Mouse (Mus musculus) forebrain, embryonic 11.5 days (tissue): ENCODE data around the gene Camk2g. TPM values are rescaled to one million over a fixed set of nuclear protein-coding genes. Genes with fewer than 3 reads are reported as not detected.

Experiments used
- ATAC-seq: fragments of 200-750 bp; cut with Nextera tagmentation; replicated peaks from 2 replicates; pipeline ENCODE4 v1.8.0; 2017; ENCODE audit warnings: moderate TSS enrichment; ENCODE audit not compliant: low FRiP score
- DNase-seq: peaks from one replicate; pipeline ENCODE4 v3.0.0-alpha.2; 2017; ENCODE audit warnings: low spot score
- H3K27ac ChIP-seq: fragments of 300-500 bp; sonication (generic); 2 replicates; pipeline ENCODE4 v1.5.1; 2014; ENCODE audit warnings: low read depth, low read length
- H3K27me3 ChIP-seq: fragments of 300-500 bp; sonication (generic); 2 replicates; pipeline ENCODE4 v1.6.1; 2014; ENCODE audit warnings: mild to moderate bottlenecking, low read length, mixed read lengths; ENCODE audit not compliant: control insufficient read depth, insufficient read depth
- H3K36me3 ChIP-seq: fragments of 300-500 bp; sonication (generic); 2 replicates; pipeline ENCODE4 v1.6.1; 2014; ENCODE audit warnings: mild to moderate bottlenecking, low read length, moderate library complexity, mixed read lengths; ENCODE audit not compliant: control insufficient read depth, insufficient read depth
- H3K4me1 ChIP-seq: fragments of 300-500 bp; sonication (generic); replicated peaks from 2 replicates; pipeline ENCODE4 v1.6.1; 2014; ENCODE audit warnings: low read length, mixed read lengths; ENCODE audit not compliant: control insufficient read depth, insufficient read depth
- H3K4me2 ChIP-seq: fragments of 300-500 bp; sonication (generic); 2 replicates; pipeline ENCODE4 v1.6.1; 2014; ENCODE audit warnings: low read depth, mild to moderate bottlenecking, low read length, moderate library complexity, mixed read lengths; ENCODE audit not compliant: severe bottlenecking
- H3K4me3 ChIP-seq: fragments of 300-500 bp; sonication (generic); 2 replicates; pipeline ENCODE4 v1.5.1; 2014; ENCODE audit warnings: low read depth, low read length
- H3K9ac ChIP-seq: fragments of 300-500 bp; sonication (generic); 2 replicates; pipeline ENCODE4 v1.6.1; 2014; ENCODE audit warnings: low read length
- H3K9me3 ChIP-seq: fragments of 300-500 bp; sonication (generic); 2 replicates; pipeline ENCODE4 v1.6.1; 2016; ENCODE audit warnings: low read length, mixed read lengths; ENCODE audit not compliant: control insufficient read depth
- WGBS: fragments of 180-500 bp; shearing (Covaris S2); extraction: QIAGEN DNeasy Blood & Tissue Kit; methylation state at CpG from one replicate; pipeline ENCODE4 v1.1.7; 2014; 5-methylcytosine and 5-hydroxymethylcytosine counted together
- polyA plus RNA-seq: library from polyadenylated mRNA; unstranded; fragments of >200 nt; fragmentation: Nextera tagmentation; extraction: Ambion mirVana; gene quantifications from 2 replicates; pipeline ENCODE4 v1.2.1, GENCODE M21; 2014

Gene Camk2g
- polyA plus RNA-seq, 1 experiment from 2014 or later: 46.8 TPM

DNA sequence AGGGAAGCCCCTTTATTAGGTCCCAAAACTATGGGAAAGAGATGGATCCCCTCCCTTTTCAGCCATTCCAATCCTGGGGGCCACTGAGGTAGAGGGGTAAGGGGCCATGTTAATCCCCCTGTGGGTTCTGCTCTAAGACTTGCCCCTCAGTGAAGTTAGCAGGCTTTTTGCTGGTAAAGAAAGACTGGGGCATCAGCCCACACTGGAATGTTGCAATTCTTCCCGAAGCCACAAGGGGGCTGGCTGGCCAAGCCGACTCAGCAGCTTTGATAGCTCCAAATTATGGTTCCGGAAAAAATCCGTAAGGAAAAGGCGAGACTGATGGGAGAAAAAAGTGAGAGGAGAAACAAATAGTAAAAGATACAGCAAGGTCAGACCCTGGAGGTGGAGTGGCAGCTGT is 69.8 kb downstream of the Camk2g start:
- H3K27ac ChIP-seq: no peak overlapping the region
- peaks cover 15% of the 10 kb centered on the region; the same call in 1 of the 2 replicates for H3K36me3 ChIP-seq
- no peak overlapping the region for H3K4me2 ChIP-seq
- no peak overlapping the region for H3K9ac ChIP-seq
- no peaks in the 10 kb centered on the region for H3K27me3 ChIP-seq
- H3K4me1 ChIP-seq: no peaks in the 10 kb centered on the region
- no peak overlapping the region for H3K4me3 ChIP-seq
- H3K9me3 ChIP-seq: no peaks in the 10 kb centered on the region
- DNase-seq (peak; percentile 77), ATAC-seq (no peak)
- WGBS: 43% methylated on average over 5 of the region's 5 CpGs

DNA sequence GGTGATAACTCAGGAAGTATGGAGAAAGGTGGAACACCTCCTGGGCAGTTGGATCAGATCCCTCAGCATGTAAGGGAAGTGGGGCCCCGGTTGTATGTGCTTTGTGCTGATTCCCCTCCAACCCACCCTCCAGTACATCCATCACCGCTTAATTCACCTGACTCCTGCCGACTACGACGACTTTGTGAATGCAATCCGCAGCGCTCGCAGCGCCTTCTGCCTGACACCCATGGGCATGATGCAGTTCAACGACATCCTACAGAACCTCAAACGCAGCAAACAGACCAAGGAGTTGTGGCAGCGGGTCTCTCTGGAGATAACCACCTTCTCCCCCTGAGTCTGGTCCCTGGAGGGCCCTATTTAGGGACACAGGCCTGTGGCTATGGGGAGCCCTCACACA is 70.9 kb downstream of the Camk2g start:
- no peaks in the 10 kb centered on the region for H3K27me3 ChIP-seq
- DNase-seq (no peak), ATAC-seq (no peak)
- H3K4me1 ChIP-seq: no peaks in the 10 kb centered on the region
- no peak overlapping the region for H3K4me2 ChIP-seq
- H3K9ac ChIP-seq: no peak overlapping the region
- 93% methylated on average over 12 of the region's 12 CpGs for WGBS
- H3K36me3 ChIP-seq: peaks cover 21% of the 10 kb centered on the region; the same call in 1 of the 2 replicates
- H3K27ac ChIP-seq: no peak overlapping the region
- H3K9me3 ChIP-seq: no peaks in the 10 kb centered on the region
- no peak overlapping the region for H3K4me3 ChIP-seq

DNA sequence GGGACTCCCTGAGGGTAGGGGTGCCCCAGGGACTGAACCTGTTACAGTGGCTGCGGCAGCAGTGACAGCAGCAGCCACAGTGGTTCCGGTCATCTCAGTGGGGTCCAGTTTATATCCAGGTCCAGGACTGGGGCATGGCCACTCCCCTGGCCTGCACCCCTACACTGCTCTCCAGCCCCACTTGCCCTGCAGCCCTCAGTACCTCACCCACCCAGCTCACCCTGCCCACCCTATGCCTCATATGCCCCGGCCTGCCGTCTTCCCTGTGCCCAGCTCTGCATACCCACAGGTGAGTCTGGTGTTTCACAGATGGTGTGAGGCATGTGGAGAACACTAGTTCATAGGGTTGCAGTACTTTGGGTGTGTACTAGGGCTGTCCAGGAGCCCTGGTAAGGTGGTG is 72.5 kb downstream of the Camk2g start:
- Histone ChIP-seq H3K9ac (no peak overlapping the region), H3K36me3 (peaks cover 17% of the 10 kb centered on the region; the same call in 1 of the 2 replicates), H3K4me1 (no peaks in the 10 kb centered on the region), H3K4me2 (no peak overlapping the region), H3K4me3 (no peak overlapping the region), H3K27me3 (no peaks in the 10 kb centered on the region), H3K27ac (no peak overlapping the region), H3K9me3 (no peaks in the 10 kb centered on the region)
- WGBS: 91% methylated on average over 4 of the region's 4 CpGs
- no peak for ATAC-seq
- DNase-seq: no peak

DNA sequence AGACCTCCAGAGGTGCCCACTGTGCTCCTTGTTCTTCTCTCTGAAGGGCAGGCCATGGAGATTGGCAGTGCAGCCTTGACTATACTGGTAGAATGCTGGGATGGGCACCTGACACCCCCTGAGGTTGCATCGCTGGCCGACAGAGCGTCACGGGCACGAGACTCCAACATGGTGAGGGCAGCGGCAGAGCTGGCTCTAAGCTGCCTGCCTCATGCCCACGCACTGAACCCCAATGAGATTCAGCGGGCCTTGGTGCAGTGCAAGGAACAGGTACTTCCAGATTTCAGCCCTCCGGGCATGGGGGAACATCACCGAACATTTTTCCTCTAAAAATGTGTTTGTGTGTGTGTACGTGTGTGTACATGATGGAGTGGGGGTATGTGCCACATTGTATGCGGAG is 74.1 kb downstream of the Camk2g start:
- Histone ChIP-seq H3K27ac (no peak overlapping the region), H3K9ac (no peak overlapping the region), H3K9me3 (no peaks in the 10 kb centered on the region), H3K4me3 (no peak overlapping the region), H3K4me1 (no peaks in the 10 kb centered on the region), H3K27me3 (no peaks in the 10 kb centered on the region), H3K4me2 (no peak overlapping the region), H3K36me3 (peaks cover 21% of the 10 kb centered on the region; the same call in 1 of the 2 replicates)
- DNase-seq (no peak), ATAC-seq (no peak)
- 89% methylated on average over 12 of the region's 12 CpGs for WGBS

DNA sequence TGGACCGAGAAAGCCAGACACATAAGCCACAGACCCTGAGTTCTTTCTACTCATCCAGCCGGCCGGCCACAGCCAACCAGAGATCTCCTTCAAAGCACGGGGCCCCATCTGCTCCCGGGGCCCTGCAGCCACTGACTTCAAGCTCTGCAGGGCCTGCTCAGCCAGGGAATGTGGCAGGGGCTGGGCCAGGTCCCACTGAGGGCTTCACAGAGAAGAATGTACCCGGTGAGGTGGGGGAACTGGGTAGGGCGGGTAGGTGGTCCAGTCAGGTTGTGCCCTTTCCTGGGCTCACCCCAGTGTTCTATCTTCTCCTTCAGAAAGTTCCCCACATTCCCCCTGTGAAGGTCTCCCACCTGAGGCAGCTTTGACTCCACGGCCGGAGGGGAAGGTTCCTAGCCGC is 75.4 kb downstream of the Camk2g start:
- Histone ChIP-seq H3K9me3 (no peaks in the 10 kb centered on the region), H3K36me3 (peaks cover 24% of the 10 kb centered on the region), H3K4me2 (no peak overlapping the region), H3K27ac (no peak overlapping the region), H3K4me1 (no peaks in the 10 kb centered on the region), H3K4me3 (no peak overlapping the region), H3K27me3 (no peaks in the 10 kb centered on the region), H3K9ac (no peak overlapping the region)
- DNase-seq (no peak), ATAC-seq (no peak)
- WGBS: 90% methylated on average over 10 of the region's 10 CpGs

DNA sequence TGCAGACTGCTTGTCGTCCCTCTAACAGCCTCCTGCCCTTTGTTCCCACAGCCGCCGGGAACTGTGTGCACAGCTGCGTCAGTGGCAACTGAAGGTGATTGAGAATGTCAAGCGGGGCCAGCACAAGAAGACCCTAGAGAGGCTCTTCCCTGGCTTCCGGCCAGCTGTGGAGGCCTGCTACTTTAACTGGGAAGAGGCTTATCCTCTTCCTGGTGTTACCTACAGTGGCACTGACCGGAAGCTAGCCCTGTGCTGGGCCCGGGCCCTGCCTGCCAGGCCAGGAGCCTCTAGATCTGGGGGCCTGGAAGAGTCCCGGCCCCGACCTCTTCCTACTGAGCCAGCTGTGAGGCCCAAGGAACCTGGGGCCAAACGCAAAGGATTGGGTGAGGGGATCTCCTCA is 80.1 kb downstream of the Camk2g start:
- ATAC-seq: no peak
- H3K27me3 ChIP-seq: no peaks in the 10 kb centered on the region
- no peak overlapping the region for H3K4me2 ChIP-seq
- peaks cover 4% of the 10 kb centered on the region for H3K4me1 ChIP-seq
- no peak overlapping the region for H3K9ac ChIP-seq
- H3K4me3 ChIP-seq: no peak overlapping the region
- H3K9me3 ChIP-seq: no peaks in the 10 kb centered on the region
- WGBS: 86% methylated on average over 11 of the region's 11 CpGs
- H3K27ac ChIP-seq: no peak overlapping the region
- no peak for DNase-seq
- peaks cover 17% of the 10 kb centered on the region for H3K36me3 ChIP-seq

DNA sequence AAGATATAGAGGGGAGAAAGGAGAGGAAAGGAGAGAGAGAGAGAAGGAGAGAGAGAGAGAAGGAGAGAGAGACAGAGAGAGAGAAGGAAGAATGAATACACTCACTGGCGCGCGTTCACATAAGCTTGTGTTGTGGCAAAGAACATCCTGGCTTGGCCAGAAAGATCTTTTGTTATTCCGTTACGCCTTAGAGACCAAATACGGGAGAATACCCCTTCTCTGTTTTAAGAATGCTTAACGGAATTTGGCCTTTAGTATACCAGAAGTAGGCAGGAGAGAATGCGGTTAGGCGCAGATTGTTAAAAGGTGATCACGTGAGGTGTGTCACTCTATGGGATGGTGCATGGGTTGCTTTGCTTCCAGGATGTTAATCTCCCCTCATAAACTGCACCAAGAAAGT is 85.6 kb downstream of the Camk2g start:
- Histone ChIP-seq H3K4me1 (peaks cover 8% of the 10 kb centered on the region), H3K9ac (peak overlapping the region; percentile 94), H3K36me3 (peaks cover 5% of the 10 kb centered on the region; the same call in 1 of the 2 replicates), H3K4me2 (peak overlapping the region; percentile 66), H3K4me3 (peak overlapping the region; percentile 98), H3K27ac (no peak overlapping the region), H3K9me3 (no peaks in the 10 kb centered on the region), H3K27me3 (no peaks in the 10 kb centered on the region)
- whole genome bisulfite sequencing: 11% methylated on average over 10 of the region's 10 CpGs
- DNase-seq: no peak
- ATAC-seq: no peak

DNA sequence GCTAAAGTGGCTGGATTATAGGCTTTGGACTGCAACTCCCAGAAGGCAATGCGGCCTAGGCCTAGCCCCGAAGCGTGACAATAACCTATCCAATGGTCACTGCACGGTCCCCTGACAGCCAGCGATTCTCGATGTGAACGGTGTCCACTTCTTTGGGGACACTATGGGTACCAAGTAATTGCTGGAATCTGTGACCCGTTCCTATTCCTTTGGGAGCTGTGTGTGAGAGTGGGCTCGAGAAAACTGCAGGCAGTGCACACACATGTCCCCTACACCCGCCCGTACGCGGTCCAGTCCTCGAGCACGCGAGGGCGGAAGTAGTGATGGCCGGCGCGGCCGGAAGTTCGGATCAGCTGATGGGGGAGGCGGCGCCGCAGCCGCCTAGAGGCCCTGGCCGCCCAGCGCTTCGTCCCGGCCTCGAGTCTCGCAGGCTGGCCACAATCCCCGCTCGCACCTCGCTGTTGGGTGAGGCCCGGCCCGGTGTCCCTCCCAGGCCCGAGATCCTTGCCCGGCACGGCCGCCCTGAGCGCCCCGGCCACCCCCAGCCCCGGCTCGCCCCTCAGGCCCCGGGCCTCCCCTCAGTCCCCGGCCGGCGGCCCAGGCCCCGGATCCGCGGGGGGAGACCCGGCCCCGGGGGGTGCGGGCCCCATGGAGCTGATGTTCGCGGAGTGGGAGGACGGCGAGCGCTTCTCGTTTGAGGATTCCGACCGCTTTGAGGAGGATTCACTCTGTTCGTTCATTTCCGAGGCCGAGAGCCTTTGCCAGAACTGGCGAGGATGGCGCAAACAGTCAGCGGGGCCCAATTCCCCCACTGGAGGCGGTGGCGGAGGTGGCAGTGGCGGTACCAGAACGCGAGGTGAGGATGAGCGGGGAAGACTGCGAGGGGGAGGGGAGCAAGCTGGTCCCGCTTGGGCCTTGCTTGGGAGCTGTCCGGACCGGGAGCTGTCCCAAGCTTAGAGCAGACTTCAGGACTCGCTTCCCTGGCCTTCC is 86.4 kb downstream of the Camk2g start, which contains the start of gene Zswim8:
Gene Zswim8, plus strand, starts transcription at position 352 of the 990 bp plus-strand sequence.
- ATAC-seq (peak; percentile 90), DNase-seq (peak; percentile 93)
- Histone ChIP-seq H3K9me3 (no peaks in the 10 kb centered on the region), H3K4me3 (peak within 1 kb of the TSS; percentile 98), H3K27me3 (no peaks in the 10 kb centered on the region), H3K27ac (peak within 1 kb of the TSS; percentile 68; the same call in 1 of the 2 replicates), H3K9ac (peak within 1 kb of the TSS; percentile 94), H3K4me1 (peaks cover 8% of the 10 kb centered on the region), H3K36me3 (peaks cover 4% of the 10 kb centered on the region; the same call in 1 of the 2 replicates), H3K4me2 (peak within 1 kb of the TSS; percentile 66)
- WGBS: under 1% methylated on average over 80 of the region's 80 CpGs
